Mouse (Mus musculus): ENCODE results near the gene Cdh5. TPM values are rescaled to one million over a fixed set of nuclear protein-coding genes. Genes with fewer than 3 reads are reported as not detected.

Cdh5 gene
- polyA plus RNA-seq, 1 experiment from 2014 or later, result 8.7 TPM

- no peak for DNase-seq (ENCODE audit: low spot score)
- ATAC-seq (ENCODE audit: low FRiP score, low TSS enrichment), result no peak
- 86% methylated on average over 13 of the region's 13 CpGs for WGBS
- Histone ChIP-seq H3K9me3 (ENCODE audit: control insufficient read depth, low read length) (no peaks in the 10 kb centered on the region), H3K9ac (ENCODE audit: low read length) (no peak overlapping the region), H3K4me1 (replicated peaks; ENCODE audit: control insufficient read depth, insufficient read depth) (no peaks in the 10 kb centered on the region), H3K4me2 (replicated peaks; ENCODE audit: low read depth) (no peak overlapping the region), H3K27me3 (ENCODE audit: control insufficient read depth, insufficient read depth, low read length) (no peaks in the 10 kb centered on the region), H3K4me3 (ENCODE audit: low read depth, low read length) (no peak overlapping the region), H3K36me3 (ENCODE audit: control insufficient read depth, insufficient read depth, low read length) (no peaks in the 10 kb centered on the region), H3K27ac (replicated peaks) (no peak overlapping the region)
- TF ChIP-seq CTCF (IDR thresholded peaks at IDR 0.05; ENCODE audit: low read depth) (no peak), EP300 (optimal IDR thresholded peaks at IDR 0.05) (no peak)
Observed at GRCm38 (mm10) chr8:104140611-104141010, 39.2 kb downstream of the Cdh5 start.

GRCm38 (mm10) chr8:104142415-104142814 is 41.0 kb downstream of the Cdh5 start:
- H3K9ac ChIP-seq (ENCODE audit: low read length), result no peak overlapping the region
- no peak for TF ChIP-seq EP300 (optimal IDR thresholded peaks at IDR 0.05)
- TF ChIP-seq CTCF (IDR thresholded peaks at IDR 0.05; ENCODE audit: low read depth), result no peak
- no peaks in the 10 kb centered on the region for H3K36me3 ChIP-seq (ENCODE audit: control insufficient read depth, insufficient read depth, low read length)
- H3K4me2 ChIP-seq (replicated peaks; ENCODE audit: low read depth), result no peak overlapping the region
- no peaks in the 10 kb centered on the region for H3K4me1 ChIP-seq (replicated peaks; ENCODE audit: control insufficient read depth, insufficient read depth)
- no peak overlapping the region for H3K4me3 ChIP-seq (ENCODE audit: low read depth, low read length)
- DNase-seq (ENCODE audit: low spot score) (no peak), ATAC-seq (ENCODE audit: low FRiP score, low TSS enrichment) (no peak)
- WGBS, result 87% methylated on average over 25 of the region's 25 CpGs
- no peaks in the 10 kb centered on the region for H3K9me3 ChIP-seq (ENCODE audit: control insufficient read depth, low read length)
- no peak overlapping the region for H3K27ac ChIP-seq (replicated peaks)
- no peaks in the 10 kb centered on the region for H3K27me3 ChIP-seq (ENCODE audit: control insufficient read depth, insufficient read depth, low read length)

- Histone ChIP-seq H3K27me3 (ENCODE audit: control insufficient read depth, insufficient read depth, low read length) (no peaks in the 10 kb centered on the region), H3K27ac (replicated peaks) (no peak overlapping the region), H3K4me1 (replicated peaks; ENCODE audit: control insufficient read depth, insufficient read depth) (no peaks in the 10 kb centered on the region), H3K9ac (ENCODE audit: low read length) (no peak overlapping the region), H3K36me3 (ENCODE audit: control insufficient read depth, insufficient read depth, low read length) (no peaks in the 10 kb centered on the region), H3K4me3 (ENCODE audit: low read depth, low read length) (no peak overlapping the region), H3K4me2 (replicated peaks; ENCODE audit: low read depth) (no peak overlapping the region), H3K9me3 (ENCODE audit: control insufficient read depth, low read length) (no peaks in the 10 kb centered on the region)
- DNase-seq (ENCODE audit: low spot score) (no peak), ATAC-seq (ENCODE audit: low FRiP score, low TSS enrichment) (no peak)
- WGBS, result 58% methylated on average over 4 of the region's 4 CpGs
- no peak for TF ChIP-seq EP300 (optimal IDR thresholded peaks at IDR 0.05)
- TF ChIP-seq CTCF (IDR thresholded peaks at IDR 0.05; ENCODE audit: low read depth), result no peak
Observed at GRCm38 (mm10) chr8:104143379-104143778, 42.0 kb downstream of the Cdh5 start.

- H3K4me3 ChIP-seq (ENCODE audit: low read depth, low read length), result no peak overlapping the region
- H3K9ac ChIP-seq (ENCODE audit: low read length), result no peak overlapping the region
- no peaks in the 10 kb centered on the region for H3K4me1 ChIP-seq (replicated peaks; ENCODE audit: control insufficient read depth, insufficient read depth)
- no peak overlapping the region for H3K27ac ChIP-seq (replicated peaks)
- no peak overlapping the region for H3K4me2 ChIP-seq (replicated peaks; ENCODE audit: low read depth)
- TF ChIP-seq CTCF (IDR thresholded peaks at IDR 0.05; ENCODE audit: low read depth) (peak; percentile 55), EP300 (optimal IDR thresholded peaks at IDR 0.05) (no peak)
- DNase-seq (ENCODE audit: low spot score), result no peak
- no peaks in the 10 kb centered on the region for H3K27me3 ChIP-seq (ENCODE audit: control insufficient read depth, insufficient read depth, low read length)
- WGBS, result 62% methylated on average over 13 of the region's 13 CpGs
- no peaks in the 10 kb centered on the region for H3K9me3 ChIP-seq (ENCODE audit: control insufficient read depth, low read length)
- no peaks in the 10 kb centered on the region for H3K36me3 ChIP-seq (ENCODE audit: control insufficient read depth, insufficient read depth, low read length)
- ATAC-seq (ENCODE audit: low FRiP score, low TSS enrichment), result no peak
Observed at GRCm38 (mm10) chr8:104144434-104145216, 43.2 kb downstream of the Cdh5 start.

GRCm38 (mm10) chr8:104145981-104146689 is 44.7 kb downstream of the Cdh5 start:
- ATAC-seq (ENCODE audit: low FRiP score, low TSS enrichment) (peak; percentile 71), DNase-seq (ENCODE audit: low spot score) (peak; percentile 85)
- Histone ChIP-seq H3K27me3 (ENCODE audit: control insufficient read depth, insufficient read depth, low read length) (no peaks in the 10 kb centered on the region), H3K36me3 (ENCODE audit: control insufficient read depth, insufficient read depth, low read length) (no peaks in the 10 kb centered on the region), H3K4me1 (replicated peaks; ENCODE audit: control insufficient read depth, insufficient read depth) (no peaks in the 10 kb centered on the region), H3K9ac (ENCODE audit: low read length) (no peak overlapping the region), H3K4me2 (replicated peaks; ENCODE audit: low read depth) (no peak overlapping the region), H3K27ac (replicated peaks) (no peak overlapping the region), H3K4me3 (ENCODE audit: low read depth, low read length) (no peak overlapping the region), H3K9me3 (ENCODE audit: control insufficient read depth, low read length) (no peaks in the 10 kb centered on the region)
- no peak for TF ChIP-seq EP300 (optimal IDR thresholded peaks at IDR 0.05)
- peak; percentile 85 for TF ChIP-seq CTCF (IDR thresholded peaks at IDR 0.05; ENCODE audit: low read depth)
- 36% methylated on average over 15 of the region's 15 CpGs for WGBS
